Mouse (Mus musculus) embryonic stem cell, embryonic (primary cell): ENCODE results near the gene Nedd8.

Experiments used
- CTCF ChIA-PET, 4 experiments: fragments of 300-600 bp in 2 of 4; fragments of 350-600 bp in 2 of 4; sonication (Branson Sonifier 250); formaldehyde crosslinking; loops; one replicate each; lab custom pipeline; 2022; ENCODE audit warnings: inconsistent platforms in 2 of 4; lab: Charles Lee
- POLR2A ChIA-PET, 4 experiments: fragments of 300-600 bp in 2 of 4; fragments of 350-600 bp in 2 of 4; sonication (Branson Sonifier 250); formaldehyde crosslinking; loops; one replicate each; lab custom pipeline; 2022; ENCODE audit warnings: antibody characterized with exemption in 4 of 4, inconsistent platforms in 1 of 4; lab: Charles Lee

Gene Nedd8

GRCm38 (mm10) chr14:55671833-55672740 lies at the start of gene Nedd8, which contains the start of gene Gmpr2:
Gene Nedd8 (minus strand): TSS chr14:55672124.
Gene Gmpr2 (plus strand): TSS chr14:55671941.
- CTCF ChIA-PET: interaction anchor here in 3 of 4 experiments (0.6 to 2.5 kb wide), 18 partner anchors 9 to 574 kb away, joined by 3 to 16 read pairs (median 4); partner anchors contain the start of genes Mdp1 (in 3 of the 3), Tinf2 (in 3 of the 3), Adcy4 (in 1 of the 3) and Ltb4r2 (in 1 of the 3)
- POLR2A ChIA-PET: interaction anchor here (0.6 to 3.0 kb wide), 114 partner anchors 9 to 657 kb away, joined by 3 to 61 read pairs (median 4); partner anchors contain the start of genes Mdp1 (in 4 of the 4), Rnf31 (in 4 of the 4), Tinf2 (in 4 of the 4) and A730061H03Rik (in 3 of the 4)

GRCm38 (mm10) chr14:55721076-55721475 lies 49.2 kb upstream of the Nedd8 start:
- ChIA-PET POLR2A (interaction anchor here (0.6 to 12.1 kb wide), 95 partner anchors 8 to 808 kb away, joined by 3 to 268 read pairs (median 4); partner anchors contain the start of genes A730061H03Rik (in 4 of the 4), Gmpr2 (in 3 of the 4), Nedd8 (in 3 of the 4) and Tgm1 (in 3 of the 4)), CTCF (interaction anchor here (0.5 to 2.2 kb wide), 32 partner anchors 9 to 796 kb away, joined by 3 to 21 read pairs (median 4); partner anchors contain the start of genes Mdp1 (in 3 of the 4), A730061H03Rik (in 2 of the 4), Dcaf11 (in 1 of the 4) and Dhrs1 (in 1 of the 4))

GRCm38 (mm10) chr14:55720666-55721065 lies 48.7 kb upstream of the Nedd8 start:
- ChIA-PET POLR2A (interaction anchor here (0.6 to 12.1 kb wide), 57 partner anchors 9 to 808 kb away, joined by 3 to 268 read pairs (median 5); partner anchors contain the start of genes A730061H03Rik (in 3 of the 4), Gmpr2 (in 3 of the 4), Nedd8 (in 3 of the 4) and Ltb4r2 (in 2 of the 4)), CTCF (interaction anchor here (0.5 to 2.2 kb wide), 16 partner anchors 9 to 796 kb away, joined by 3 to 21 read pairs (median 5); partner anchors contain the start of genes Dhrs1 (in 1 of the 4), Dhrs4 (in 1 of the 4), Gmpr2 (in 1 of the 4) and Ltb4r2 (in 1 of the 4))

- ChIA-PET POLR2A (interaction anchor here (0.5 to 12.1 kb wide), 35 partner anchors 10 to 241 kb away, joined by 3 to 268 read pairs (median 5); partner anchors contain the start of genes Gmpr2 (in 3 of the 4), Nedd8 (in 3 of the 4), Psme2 (in 2 of the 4) and Rnf31 (in 2 of the 4)), CTCF (interaction anchor here in 3 of 4 experiments (0.6 to 1.7 kb wide), 5 partner anchors 16 to 121 kb away, joined by 3 to 4 read pairs (median 4); partner anchors contain the start of genes Dhrs1 (in 1 of the 3), Mdp1 (in 1 of the 3) and Nop9 (in 1 of the 3))
These were observed 47.8 kb upstream of the Nedd8 start for GRCm38 (mm10) chr14:55719737-55720136.

GRCm38 (mm10) chr14:55716884-55717283 lies 45.0 kb upstream of the Nedd8 start:
- ChIA-PET POLR2A (interaction anchor here in 2 of 4 experiments (1.0 to 12.1 kb wide), 3 partner anchors 10 to 45 kb away, joined by 4 to 268 read pairs (median 5); partner anchors contain the start of genes Gmpr2 (in 1 of the 2), Nedd8 (in 1 of the 2) and Tgm1 (in 1 of the 2)), CTCF (no interaction called here)

GRCm38 (mm10) chr14:55716271-55716670 lies 44.3 kb upstream of the Nedd8 start:
- CTCF ChIA-PET: no interaction called here

GRCm38 (mm10) chr14:55714893-55715292 lies 43.0 kb upstream of the Nedd8 start:
- ChIA-PET POLR2A (interaction anchor here in 2 of 4 experiments (0.6 to 12.1 kb wide), 8 partner anchors 8 to 810 kb away, joined by 3 to 268 read pairs (median 4); partner anchors contain the start of genes Gmpr2 (in 1 of the 2), Nedd8 (in 1 of the 2), Tgm1 (in 1 of the 2) and Tinf2 (in 1 of the 2)), CTCF (interaction anchor here in 3 of 4 experiments (0.7 to 1.0 kb wide), 3 partner anchors 28 to 107 kb away, joined by 3 to 5 read pairs (median 4); no protein-coding TSS in a partner anchor)

More at GRCm38 (mm10) chr14:55716271-55716670, 44.3 kb upstream of the Nedd8 start:
- POLR2A ChIA-PET: interaction anchor here in 2 of 4 experiments (1.0 to 12.1 kb wide), 4 partner anchors 10 to 45 kb away, joined by 3 to 268 read pairs (median 4); partner anchors contain the start of genes Gmpr2 (in 1 of the 2), Nedd8 (in 1 of the 2) and Tgm1 (in 1 of the 2)

- ChIA-PET POLR2A (interaction anchor here (0.6 to 15.0 kb wide), 23 partner anchors 5 to 245 kb away, joined by 3 to 268 read pairs (median 4); partner anchors contain the start of genes Rabggta (in 4 of the 4), Gmpr2 (in 2 of the 4), Nedd8 (in 2 of the 4) and Dhrs1 (in 1 of the 4)), CTCF (interaction anchor here in 3 of 4 experiments (0.6 to 3.3 kb wide), 5 partner anchors 8 to 212 kb away, joined by 3 to 21 read pairs (median 3); partner anchors contain the start of genes Psme2 (in 1 of the 3) and Rabggta (in 1 of the 3))
These were observed 41.8 kb upstream of the Nedd8 start, which contains the start of gene Tgm1 for GRCm38 (mm10) chr14:55713729-55714122. Gene Tgm1 (minus strand): TSS chr14:55713926.

- ChIA-PET POLR2A (interaction anchor here (0.6 to 15.0 kb wide), 23 partner anchors 6 to 156 kb away, joined by 3 to 268 read pairs (median 4); partner anchors contain the start of genes Rabggta (in 4 of the 4), Gmpr2 (in 2 of the 4), Nedd8 (in 2 of the 4) and Psme2 (in 2 of the 4)), CTCF (interaction anchor here in 3 of 4 experiments (0.6 to 3.3 kb wide), 3 partner anchors 8 to 122 kb away, joined by 4 to 21 read pairs (median 9); partner anchors contain the start of genes Psme2 (in 1 of the 3) and Rabggta (in 1 of the 3))
These were observed 41.2 kb upstream of the Nedd8 start for GRCm38 (mm10) chr14:55713007-55713728.

- ChIA-PET CTCF (interaction anchor here (0.5 to 3.3 kb wide), 11 partner anchors 9 to 233 kb away, joined by 3 to 21 read pairs (median 3); partner anchors contain the start of genes Rabggta (in 2 of the 4), A730061H03Rik (in 1 of the 4), Dcaf11 (in 1 of the 4) and Dhrs4 (in 1 of the 4)), POLR2A (interaction anchor here (0.7 to 15.0 kb wide), 30 partner anchors 7 to 171 kb away, joined by 3 to 268 read pairs (median 4); partner anchors contain the start of genes Nedd8 (in 3 of the 4), Rabggta (in 3 of the 4), Gmpr2 (in 2 of the 4) and Mdp1 (in 2 of the 4))
These were observed 39.9 kb upstream of the Nedd8 start for GRCm38 (mm10) chr14:55711786-55712185.

- CTCF ChIA-PET: no interaction called here
- POLR2A ChIA-PET: interaction anchor here in 2 of 4 experiments (0.6 to 15.0 kb wide), 7 partner anchors 10 to 144 kb away, joined by 3 to 268 read pairs (median 3); partner anchors contain the start of genes Rabggta (in 2 of the 2), Gmpr2 (in 1 of the 2), Nedd8 (in 1 of the 2) and Tgm1 (in 1 of the 2)
These were observed 37.6 kb upstream of the Nedd8 start for GRCm38 (mm10) chr14:55709509-55709908.

- ChIA-PET CTCF (no interaction called here), POLR2A (interaction anchor here in 2 of 4 experiments (0.7 to 15.0 kb wide), 11 partner anchors 10 to 164 kb away, joined by 3 to 268 read pairs (median 4); partner anchors contain the start of genes Rabggta (in 2 of the 2), Gmpr2 (in 1 of the 2), Mdp1 (in 1 of the 2) and Nedd8 (in 1 of the 2))
These were observed 35.5 kb upstream of the Nedd8 start for GRCm38 (mm10) chr14:55707397-55707796.

GRCm38 (mm10) chr14:55706051-55706600 lies 34.2 kb upstream of the Nedd8 start:
- POLR2A ChIA-PET: interaction anchor here (0.6 to 15.0 kb wide), 11 partner anchors 11 to 38 kb away, joined by 3 to 268 read pairs (median 4); partner anchors contain the start of genes Rabggta (in 4 of the 4), Gmpr2 (in 2 of the 4), Nedd8 (in 2 of the 4) and Tgm1 (in 1 of the 4)
- CTCF ChIA-PET: interaction anchor here in 1 of 4 experiments (0.5 kb wide), 1 partner anchor 257 kb away, joined by 6 read pairs; no protein-coding TSS in a partner anchor

- ChIA-PET CTCF (interaction anchor here in 2 of 4 experiments (0.8 to 2.5 kb wide), 5 partner anchors 9 to 42 kb away, joined by 3 to 8 read pairs (median 3); partner anchors contain the start of genes Dhrs1 (in 1 of the 2), Nop9 (in 1 of the 2), Rabggta (in 1 of the 2) and Tinf2 (in 1 of the 2)), POLR2A (interaction anchor here (0.8 to 15.0 kb wide), 29 partner anchors 9 to 171 kb away, joined by 3 to 268 read pairs (median 7); partner anchors contain the start of genes Rabggta (in 3 of the 4), Gmpr2 (in 2 of the 4), Nedd8 (in 2 of the 4) and Rec8 (in 2 of the 4))
These were observed 30.8 kb upstream of the Nedd8 start for GRCm38 (mm10) chr14:55702761-55703160.
